Comparison of ENCODE assay signal across 20 mouse cellular contexts in the genomic region with DNA sequence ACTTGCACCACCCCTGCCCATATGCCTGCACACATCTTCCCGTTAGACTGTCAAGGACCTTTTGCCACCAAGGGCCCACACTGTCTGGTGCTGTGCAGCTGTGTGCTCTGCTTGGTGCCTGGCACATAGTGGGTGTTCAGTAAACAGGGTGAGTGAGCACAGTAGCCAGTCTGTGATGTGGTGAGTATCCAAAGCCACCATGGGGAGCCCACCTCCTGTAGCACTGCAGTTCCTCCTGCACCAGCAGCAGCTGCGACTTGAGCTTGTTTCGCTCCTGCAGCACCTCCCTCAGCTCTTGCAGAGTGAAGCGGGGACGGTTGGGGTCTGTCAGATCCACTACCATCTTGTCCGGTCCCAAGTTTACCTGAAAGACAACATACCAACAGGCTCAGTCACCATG.
"Had no signal": no experiment of that assay in that cellular context is flagged by ENCODE, and none has a peak within 500 bp of the region (broad histone marks: within the 10 kb centered on the region; RNA-seq: fewer than 3 reads in every experiment).

No protein-coding gene starts in this region.

- H3K27ac ChIP-seq: kidney, embryonic 15.5 days; limb, embryonic 12.5 days; limb, embryonic 15.5 days; liver, embryonic 14.5 days; macrophage; neural tube, embryonic 12.5 days; neural tube, embryonic 15.5 days; stomach, embryonic 15.5 days had no signal

- ATAC-seq: intestine, postnatal 0 days; liver, postnatal 0 days; lung, postnatal 0 days had no signal

- H3K27me3 ChIP-seq: kidney, embryonic 15.5 days; limb, embryonic 12.5 days; limb, embryonic 15.5 days; neural tube, embryonic 12.5 days; neural tube, embryonic 15.5 days; stomach, embryonic 15.5 days had no signal

- H3K4me1 ChIP-seq: kidney, embryonic 15.5 days; limb, embryonic 12.5 days; limb, embryonic 15.5 days; neural tube, embryonic 12.5 days; neural tube, embryonic 15.5 days; stomach, embryonic 15.5 days had no signal

- DNase-seq: kidney, adult 2 months; kidney, postnatal 10 days; kidney, postnatal 36 days; left cerebral cortex, postnatal 4 days; liver, postnatal 0 days; lung, embryonic 14.5 days; midbrain, embryonic 14.5 days; retina, postnatal 1 day; right cerebral cortex, postnatal 25 days; spleen, adult 18-20 months had no signal

- H3K4me3 ChIP-seq: kidney, embryonic 15.5 days; limb, embryonic 12.5 days; limb, embryonic 15.5 days; neural tube, embryonic 12.5 days; neural tube, embryonic 15.5 days; stomach, embryonic 15.5 days had no signal
